Mouse (Mus musculus) kidney, postnatal 14 days (tissue): ENCODE measurements at regions not wholly inside any gene's neighbourhood (a gene's known extent, or its start where the extent isn't known, plus 50 kb on each side); places are given as distances from the start of the nearest gene placed in this dataset.

ENCODE experiments used
- DNase-seq: peaks from one replicate; pipeline ENCODE4 v3.0.0; 2022; ENCODE audit warnings: mixed read lengths

- no peak for DNase-seq
These were observed 120.3 kb downstream of the Gsdmc2 start for GRCm38 (mm10) chr15:63724543-63725186.

- no peak for DNase-seq
These were observed 122.0 kb downstream of the Gsdmc2 start for GRCm38 (mm10) chr15:63722991-63723390.

GRCm38 (mm10) chr15:63721669-63722357 lies 123.2 kb downstream of the Gsdmc2 start:
- DNase-seq, result peak; percentile 33

GRCm38 (mm10) chr15:63717812-63718211 lies 127.2 kb downstream of the Gsdmc2 start:
- DNase-seq, result no peak

GRCm38 (mm10) chr15:63713697-63714096 lies 131.3 kb downstream of the Gsdmc2 start:
- DNase-seq, result no peak

- DNase-seq, result no peak
These were observed 134.6 kb downstream of the Gsdmc2 start for GRCm38 (mm10) chr15:63710381-63710780.

GRCm38 (mm10) chr15:63709270-63709933 lies 135.6 kb downstream of the Gsdmc2 start:
- no peak for DNase-seq

GRCm38 (mm10) chr15:63704636-63705035 lies 140.3 kb downstream of the Gsdmc2 start:
- no peak for DNase-seq

- no peak for DNase-seq
These were observed 147.1 kb downstream of the Gsdmc2 start for GRCm38 (mm10) chr15:63697831-63698230.

GRCm38 (mm10) chr15:63694150-63694549 lies 150.8 kb downstream of the Gsdmc2 start:
- no peak for DNase-seq

- no peak for DNase-seq
These were observed 151.4 kb downstream of the Gsdmc2 start for GRCm38 (mm10) chr15:63693561-63693960.

- no peak for DNase-seq
These were observed 152.3 kb downstream of the Gsdmc2 start for GRCm38 (mm10) chr15:63692491-63693295.

GRCm38 (mm10) chr15:63689788-63690575 lies 155.0 kb downstream of the Gsdmc2 start:
- DNase-seq, result no peak

- no peak for DNase-seq
These were observed 157.1 kb downstream of the Gsdmc2 start for GRCm38 (mm10) chr15:63687852-63688251.

GRCm38 (mm10) chr15:63686954-63687562 lies 157.9 kb downstream of the Gsdmc2 start:
- no peak for DNase-seq

GRCm38 (mm10) chr15:63679984-63680925 lies 164.7 kb downstream of the Gsdmc2 start:
- no peak for DNase-seq

- no peak for DNase-seq
These were observed 166.1 kb downstream of the Gsdmc2 start for GRCm38 (mm10) chr15:63678921-63679320.

GRCm38 (mm10) chr15:63675491-63676036 lies 169.4 kb downstream of the Gsdmc2 start:
- no peak for DNase-seq

GRCm38 (mm10) chr15:63674404-63674803 lies 170.6 kb downstream of the Gsdmc2 start:
- no peak for DNase-seq

- DNase-seq, result no peak
These were observed 173.9 kb downstream of the Gsdmc2 start for GRCm38 (mm10) chr15:63671081-63671480.
